Mouse (Mus musculus) cortical plate, adult 2 months (tissue): ENCODE results near the gene A530064D06Rik.

Experiments
- CTCF ChIP-seq: fragments of 200-500 bp; IDR thresholded peaks from 2 replicates; pipeline ENCODE4 v1.5.1; 2011; ENCODE audit warnings: mild to moderate bottlenecking, control low read depth, low read length; ENCODE audit not compliant: insufficient read depth; ENCODE audit errors: extremely low read depth
- POLR2A ChIP-seq: fragments of 200-500 bp; IDR thresholded peaks from 2 replicates; pipeline ENCODE4 v1.6.1; 2011; ENCODE audit warnings: mild to moderate bottlenecking, low read length, control low read depth; ENCODE audit not compliant: insufficient read depth; ENCODE audit errors: extremely low read depth

GRCm38 (mm10) chr17:48120456-48120855 is 46.6 kb downstream of the A530064D06Rik start:
- TF ChIP-seq CTCF (no peak), POLR2A (no peak)
